Mouse (Mus musculus) lung, embryonic 14.5 days (tissue): ENCODE results near the gene Gcc2. TPM values are rescaled to one million over a fixed set of nuclear protein-coding genes. Genes with fewer than 3 reads are reported as not detected.

Experiments
- ATAC-seq: fragments of 200-750 bp; cut with Nextera tagmentation; 2 replicates; pipeline ENCODE4 v1.8.0; 2017; ENCODE audit warnings: mild to moderate bottlenecking, moderate TSS enrichment, moderate library complexity; ENCODE audit not compliant: insufficient read depth
- DNase-seq: peaks from one replicate; pipeline ENCODE4 v3.0.0-alpha.2; 2015
- H3K27ac ChIP-seq: fragments of 300-500 bp; sonication (generic); 2 replicates; pipeline ENCODE4 v1.5.1; 2014; ENCODE audit warnings: low read depth, mild to moderate bottlenecking, moderate library complexity
- H3K27me3 ChIP-seq: fragments of 300-500 bp; sonication (generic); 2 replicates; pipeline ENCODE4 v1.6.1; 2014; ENCODE audit warnings: low read length, control low read depth; ENCODE audit not compliant: insufficient read depth
- H3K36me3 ChIP-seq: fragments of 300-500 bp; sonication (generic); 2 replicates; pipeline ENCODE4 v1.6.1; 2014; ENCODE audit warnings: control low read depth; ENCODE audit not compliant: insufficient read depth
- H3K4me1 ChIP-seq: fragments of 300-500 bp; sonication (generic); 2 replicates; pipeline ENCODE4 v1.6.1; 2014; ENCODE audit warnings: antibody characterized with exemption, control low read depth; ENCODE audit not compliant: insufficient read depth
- H3K4me2 ChIP-seq: fragments of 300-500 bp; sonication (generic); 2 replicates; pipeline ENCODE4 v1.6.1; 2014; ENCODE audit warnings: mild to moderate bottlenecking
- H3K4me3 ChIP-seq: fragments of 300-500 bp; sonication (generic); 2 replicates; pipeline ENCODE4 v1.5.1; 2014; ENCODE audit warnings: low read depth, low read length
- H3K9ac ChIP-seq: fragments of 300-500 bp; sonication (generic); 2 replicates; pipeline ENCODE4 v1.6.1; 2014
- H3K9me3 ChIP-seq: fragments of 300-500 bp; sonication (generic); 2 replicates; pipeline ENCODE4 v1.6.1; 2016; ENCODE audit warnings: low read depth, low read length, control low read depth
- CTCF ChIP-seq: IDR thresholded peaks from 2 replicates; pipeline ENCODE4 v1.5.1; 2016; ENCODE audit warnings: antibody characterized with exemption, low read depth
- WGBS: fragments of 180-500 bp; shearing (Covaris S2); extraction: QIAGEN DNeasy Blood & Tissue Kit; methylation state at CpG from one replicate; pipeline ENCODE4 v1.1.7; 2014; 5-methylcytosine and 5-hydroxymethylcytosine counted together
- polyA plus RNA-seq: library from polyadenylated mRNA; unstranded; fragments of >200 nt; fragmentation: Nextera tagmentation; extraction: Ambion mirVana; gene quantifications from 2 replicates; pipeline ENCODE4 v1.2.1, GENCODE M21; 2014

Gene Gcc2
- polyA plus RNA-seq, 1 experiment from 2014 or later: 69.1 TPM

- ATAC-seq (no peak), DNase-seq (no peak)
- H3K27me3 ChIP-seq: no peaks in the 10 kb centered on the region
- H3K4me1 ChIP-seq: no peaks in the 10 kb centered on the region
- no peak overlapping the region for H3K4me3 ChIP-seq
- 45% methylated on average over 3 of the region's 3 CpGs for WGBS
- H3K9me3 ChIP-seq: no peaks in the 10 kb centered on the region
- TF ChIP-seq CTCF: no peak
- H3K4me2 ChIP-seq: no peak overlapping the region
- H3K36me3 ChIP-seq: peaks cover 89% of the 10 kb centered on the region
- no peak overlapping the region for H3K9ac ChIP-seq
- no peak overlapping the region for H3K27ac ChIP-seq
Measured at GRCm38 (mm10) chr10:58290742-58291141, 35.4 kb downstream of the Gcc2 start.

- Histone ChIP-seq H3K36me3 (peaks cover 90% of the 10 kb centered on the region), H3K27ac (no peak overlapping the region), H3K4me2 (no peak overlapping the region), H3K4me3 (no peak overlapping the region), H3K9ac (no peak overlapping the region), H3K27me3 (no peaks in the 10 kb centered on the region), H3K9me3 (no peaks in the 10 kb centered on the region), H3K4me1 (no peaks in the 10 kb centered on the region)
- ATAC-seq (no peak), DNase-seq (no peak)
- WGBS: 91% methylated on average over 3 of the region's 3 CpGs
- no peak for TF ChIP-seq CTCF
Measured at GRCm38 (mm10) chr10:58294246-58294645, 38.9 kb downstream of the Gcc2 start.

- Histone ChIP-seq H3K4me3 (no peak overlapping the region), H3K9ac (no peak overlapping the region), H3K36me3 (peaks cover 92% of the 10 kb centered on the region), H3K4me1 (no peaks in the 10 kb centered on the region), H3K27ac (no peak overlapping the region), H3K27me3 (no peaks in the 10 kb centered on the region), H3K4me2 (no peak overlapping the region), H3K9me3 (no peaks in the 10 kb centered on the region)
- DNase-seq: no peak
- 94% methylated on average over 3 of the region's 3 CpGs for WGBS
- TF ChIP-seq CTCF: no peak
- no peak for ATAC-seq
Measured at GRCm38 (mm10) chr10:58295605-58296004, 40.3 kb downstream of the Gcc2 start.

- no peaks in the 10 kb centered on the region for H3K4me1 ChIP-seq
- DNase-seq: no peak
- no peaks in the 10 kb centered on the region for H3K9me3 ChIP-seq
- no peak overlapping the region for H3K27ac ChIP-seq
- no peak overlapping the region for H3K4me3 ChIP-seq
- no peak for TF ChIP-seq CTCF
- 92% methylated on average over 7 of the region's 7 CpGs for WGBS
- H3K36me3 ChIP-seq: peaks cover 48% of the 10 kb centered on the region
- H3K9ac ChIP-seq: no peak overlapping the region
- no peak overlapping the region for H3K4me2 ChIP-seq
- no peaks in the 10 kb centered on the region for H3K27me3 ChIP-seq
- no peak for ATAC-seq
Measured at GRCm38 (mm10) chr10:58304996-58305395, 49.7 kb downstream of the Gcc2 start.

- no peak for ATAC-seq
- Histone ChIP-seq H3K27me3 (no peaks in the 10 kb centered on the region), H3K4me1 (no peaks in the 10 kb centered on the region), H3K4me2 (no peak overlapping the region), H3K27ac (no peak overlapping the region), H3K9ac (no peak overlapping the region), H3K36me3 (peaks cover 43% of the 10 kb centered on the region), H3K4me3 (no peak overlapping the region), H3K9me3 (no peaks in the 10 kb centered on the region)
- TF ChIP-seq CTCF: no peak
- no peak for DNase-seq
- WGBS: 91% methylated on average over 3 of the region's 3 CpGs
Measured at GRCm38 (mm10) chr10:58306897-58307296, 51.6 kb downstream of the Gcc2 start.

- Histone ChIP-seq H3K4me2 (no peak overlapping the region), H3K9me3 (no peaks in the 10 kb centered on the region), H3K4me1 (no peaks in the 10 kb centered on the region), H3K9ac (no peak overlapping the region), H3K36me3 (peaks cover 32% of the 10 kb centered on the region), H3K4me3 (no peak overlapping the region), H3K27me3 (no peaks in the 10 kb centered on the region), H3K27ac (no peak overlapping the region)
- DNase-seq (no peak), ATAC-seq (no peak)
- 71% methylated on average over 1 of the region's 1 CpGs for WGBS
- TF ChIP-seq CTCF: no peak
Measured at GRCm38 (mm10) chr10:58310791-58311190, 55.5 kb downstream of the Gcc2 start.

GRCm38 (mm10) chr10:58312887-58313286 is 57.6 kb downstream of the Gcc2 start:
- Histone ChIP-seq H3K9me3 (no peaks in the 10 kb centered on the region), H3K27ac (no peak overlapping the region), H3K4me2 (no peak overlapping the region), H3K27me3 (no peaks in the 10 kb centered on the region), H3K4me1 (no peaks in the 10 kb centered on the region), H3K9ac (no peak overlapping the region), H3K4me3 (no peak overlapping the region), H3K36me3 (peaks cover 21% of the 10 kb centered on the region)
- DNase-seq (no peak), ATAC-seq (no peak)
- whole genome bisulfite sequencing: 94% methylated on average over 5 of the region's 5 CpGs
- peak; percentile 31 for TF ChIP-seq CTCF

- ATAC-seq: no peak
- Histone ChIP-seq H3K9me3 (no peaks in the 10 kb centered on the region), H3K4me3 (no peak overlapping the region), H3K36me3 (no peaks in the 10 kb centered on the region), H3K27me3 (no peaks in the 10 kb centered on the region), H3K9ac (no peak overlapping the region), H3K27ac (no peak overlapping the region), H3K4me1 (peaks cover 8% of the 10 kb centered on the region), H3K4me2 (no peak overlapping the region)
- WGBS: 67% methylated on average over 3 of the region's 3 CpGs
- TF ChIP-seq CTCF: no peak
- peak; percentile 18 for DNase-seq
Measured at GRCm38 (mm10) chr10:58320881-58321280, 65.6 kb downstream of the Gcc2 start.
